Mouse (Mus musculus) intestine, embryonic 16.5 days (tissue): ENCODE data around the gene Fbxw21. TPM values are rescaled to one million over a fixed set of nuclear protein-coding genes. Genes with fewer than 3 reads are reported as not detected.

Experiments
- ATAC-seq: fragments of 200-750 bp; cut with Nextera tagmentation; 2 replicates; pipeline ENCODE4 v1.8.0; 2017; ENCODE audit warnings: moderate TSS enrichment, moderate library complexity
- H3K27ac ChIP-seq: fragments of 300-500 bp; sonication (generic); 2 replicates; pipeline ENCODE4 v1.5.1; 2014; ENCODE audit warnings: mild to moderate bottlenecking, low read length
- H3K27me3 ChIP-seq: fragments of 300-500 bp; sonication (generic); replicated peaks from 2 replicates; pipeline ENCODE4 v1.6.1; 2014; ENCODE audit warnings: low read length, control low read depth, mixed read lengths; ENCODE audit not compliant: control insufficient read depth, insufficient read depth
- H3K36me3 ChIP-seq: fragments of 300-500 bp; sonication (generic); 2 replicates; pipeline ENCODE4 v1.6.1; 2014; ENCODE audit warnings: low read length, control low read depth; ENCODE audit not compliant: control insufficient read depth, insufficient read depth
- H3K4me1 ChIP-seq: fragments of 300-500 bp; sonication (generic); 2 replicates; pipeline ENCODE4 v1.6.1; 2014; ENCODE audit warnings: low read length, control low read depth, mixed read lengths; ENCODE audit not compliant: control insufficient read depth, insufficient read depth
- H3K4me2 ChIP-seq: fragments of 300-500 bp; sonication (generic); 2 replicates; pipeline ENCODE4 v1.6.1; 2014; ENCODE audit warnings: low read depth, low read length, control low read depth
- H3K4me3 ChIP-seq: fragments of 300-500 bp; sonication (generic); 2 replicates; pipeline ENCODE4 v1.5.1; 2014; ENCODE audit warnings: mild to moderate bottlenecking, low read length
- H3K9ac ChIP-seq: fragments of 300-500 bp; sonication (generic); 2 replicates; pipeline ENCODE4 v1.6.1; 2014; ENCODE audit warnings: low read depth, low read length
- H3K9me3 ChIP-seq: fragments of 300-500 bp; sonication (generic); 2 replicates; pipeline ENCODE4 v1.6.1; 2016; ENCODE audit warnings: low read length, control low read depth; ENCODE audit not compliant: control insufficient read depth
- WGBS: fragments of 180-500 bp; shearing (Covaris S2); extraction: QIAGEN DNeasy Blood & Tissue Kit; methylation state at CpG from one replicate; pipeline ENCODE4 v1.1.7; 2014; 5-methylcytosine and 5-hydroxymethylcytosine counted together
- polyA plus RNA-seq: library from polyadenylated mRNA; unstranded; fragments of >200 nt; fragmentation: Nextera tagmentation; extraction: Ambion mirVana; gene quantifications from 2 replicates; pipeline ENCODE4 v1.2.1, GENCODE M21; 2015

Gene Fbxw21
- polyA plus RNA-seq, 1 experiment from 2014 or later: not detected

DNA sequence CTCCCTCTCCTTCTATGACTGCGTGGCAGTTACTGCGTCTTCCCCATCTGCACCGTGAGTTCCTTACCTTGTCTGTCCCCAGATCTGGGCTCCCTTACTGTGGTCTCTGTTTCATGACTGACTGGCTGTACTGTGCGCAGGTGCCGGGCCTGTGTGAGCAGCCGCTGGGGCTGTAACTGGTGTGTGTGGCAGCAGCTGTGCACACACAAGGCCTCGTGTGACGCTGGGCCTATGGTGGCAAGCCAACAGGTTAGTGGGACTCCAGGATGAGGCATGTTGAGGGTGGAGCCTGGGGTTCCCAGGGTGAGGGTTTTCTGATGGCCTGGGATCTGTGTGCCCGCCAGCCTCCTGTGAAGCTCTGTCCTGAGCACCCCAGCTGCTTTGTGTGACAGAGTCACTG lies 57.8 kb downstream of the Fbxw21 start:
- 92% methylated on average over 9 of the region's 9 CpGs for WGBS
- no peak overlapping the region for H3K4me3 ChIP-seq
- H3K9ac ChIP-seq: no peak overlapping the region; the same call in 1 of the 2 replicates
- no peaks in the 10 kb centered on the region for H3K27me3 ChIP-seq
- H3K4me2 ChIP-seq: no peak overlapping the region
- H3K9me3 ChIP-seq: no peaks in the 10 kb centered on the region
- ATAC-seq: no peak
- H3K4me1 ChIP-seq: peaks cover 8% of the 10 kb centered on the region
- no peak overlapping the region for H3K27ac ChIP-seq
- peaks cover 11% of the 10 kb centered on the region; the same call in 1 of the 2 replicates for H3K36me3 ChIP-seq

DNA sequence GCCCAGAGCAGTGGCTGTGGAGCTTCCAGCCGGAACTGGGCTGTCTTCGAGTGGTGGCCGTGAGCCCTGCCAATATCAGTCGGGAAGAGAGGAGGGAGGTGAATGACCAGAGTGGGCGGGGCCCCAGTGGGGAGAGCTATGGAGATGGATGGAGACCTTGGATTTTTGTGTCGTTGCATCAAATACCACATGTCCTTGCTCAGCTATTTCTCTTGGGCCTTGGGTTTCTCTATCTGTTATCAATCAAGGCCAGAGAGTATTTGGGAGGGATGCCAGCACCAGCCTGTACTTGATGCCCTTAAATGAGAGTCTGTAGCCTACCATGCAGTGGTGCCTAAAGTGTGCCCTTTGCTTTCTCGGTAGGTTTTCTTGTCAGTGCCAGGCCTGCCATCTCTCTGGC lies 58.6 kb downstream of the Fbxw21 start:
- Histone ChIP-seq H3K36me3 (peaks cover 4% of the 10 kb centered on the region; the same call in 1 of the 2 replicates), H3K27me3 (no peaks in the 10 kb centered on the region), H3K4me2 (no peak overlapping the region), H3K4me3 (no peak overlapping the region), H3K4me1 (peaks cover 16% of the 10 kb centered on the region), H3K9me3 (no peaks in the 10 kb centered on the region), H3K9ac (no peak overlapping the region), H3K27ac (no peak overlapping the region)
- no peak for ATAC-seq
- WGBS: 74% methylated on average over 7 of the region's 7 CpGs

- Histone ChIP-seq H3K4me2 (no peak overlapping the region), H3K9me3 (no peaks in the 10 kb centered on the region), H3K36me3 (peaks cover 4% of the 10 kb centered on the region; the same call in 1 of the 2 replicates), H3K4me3 (no peak overlapping the region), H3K27me3 (no peaks in the 10 kb centered on the region), H3K9ac (no peak overlapping the region), H3K27ac (no peak overlapping the region), H3K4me1 (peaks cover 24% of the 10 kb centered on the region)
- 90% methylated on average over 3 of the region's 3 CpGs for WGBS
- ATAC-seq: no peak
These were observed 59.3 kb downstream of the Fbxw21 start for GRCm38 (mm10) chr9:109102541-109102940.

GRCm38 (mm10) chr9:109101933-109102445 lies 59.9 kb downstream of the Fbxw21 start:
- Histone ChIP-seq H3K4me2 (no peak overlapping the region), H3K27ac (no peak overlapping the region), H3K27me3 (no peaks in the 10 kb centered on the region), H3K36me3 (peaks cover 4% of the 10 kb centered on the region; the same call in 1 of the 2 replicates), H3K9ac (no peak overlapping the region), H3K9me3 (no peaks in the 10 kb centered on the region), H3K4me3 (no peak overlapping the region), H3K4me1 (peaks cover 29% of the 10 kb centered on the region)
- ATAC-seq: no peak
- 93% methylated on average over 5 of the region's 5 CpGs for WGBS

DNA sequence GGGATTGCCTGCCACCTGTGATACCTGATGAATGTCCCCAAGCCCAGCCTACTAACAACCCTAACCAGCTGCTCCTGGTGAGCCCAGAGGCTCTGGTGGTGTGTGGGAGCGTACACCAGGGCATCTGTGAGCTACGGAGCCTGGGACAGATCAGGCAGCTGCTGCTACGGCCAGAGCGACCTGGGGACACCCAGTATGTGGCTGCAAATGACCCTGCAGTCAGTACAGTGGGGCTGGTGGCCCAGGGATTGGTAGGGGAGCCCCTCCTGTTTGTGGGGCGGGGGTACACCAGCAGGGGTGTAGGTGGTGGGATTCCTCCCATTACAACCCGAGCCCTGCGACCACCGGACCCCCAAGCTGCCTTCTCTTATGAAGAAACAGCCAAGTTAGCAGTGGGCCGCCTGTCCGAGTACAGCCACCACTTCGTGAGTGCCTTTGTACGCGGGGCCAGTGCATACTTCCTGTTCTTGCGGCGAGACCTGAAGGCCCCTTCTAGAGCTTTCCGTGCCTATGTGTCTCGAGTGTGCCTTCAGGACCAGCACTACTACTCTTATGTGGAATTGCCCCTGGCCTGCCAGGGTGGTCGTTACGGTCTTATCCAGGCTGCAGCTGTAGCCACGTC lies 61.4 kb downstream of the Fbxw21 start:
- Histone ChIP-seq H3K27me3 (no peaks in the 10 kb centered on the region), H3K4me1 (peaks cover 38% of the 10 kb centered on the region), H3K4me3 (no peak overlapping the region), H3K9me3 (no peaks in the 10 kb centered on the region), H3K27ac (no peak overlapping the region), H3K4me2 (no peak overlapping the region), H3K9ac (peak overlapping the region; percentile 14; the same call in 1 of the 2 replicates), H3K36me3 (no peaks in the 10 kb centered on the region)
- ATAC-seq: no peak
- 86% methylated on average over 20 of the region's 20 CpGs for WGBS

DNA sequence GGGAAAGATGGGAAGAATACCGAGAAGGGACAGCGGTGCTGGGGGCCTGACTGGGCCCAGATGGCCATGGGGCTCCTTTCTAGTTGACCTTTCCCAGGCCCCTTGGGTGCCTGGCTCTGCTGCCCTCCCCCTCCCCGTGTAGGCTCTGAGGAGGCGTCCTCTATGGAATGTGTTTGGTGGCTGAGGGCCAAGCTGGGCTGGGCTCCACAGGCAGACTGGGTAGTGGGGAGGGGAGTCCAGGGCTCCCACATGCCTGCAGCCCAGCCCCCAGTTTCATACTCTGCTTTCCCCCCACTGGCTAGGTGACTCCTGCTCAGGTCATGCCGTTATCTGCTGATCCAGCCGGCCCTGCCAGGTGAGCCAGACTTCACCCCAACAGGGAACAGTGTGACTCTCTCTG lies 62.9 kb downstream of the Fbxw21 start:
- Histone ChIP-seq H3K9ac (no peak overlapping the region), H3K27me3 (no peaks in the 10 kb centered on the region), H3K9me3 (no peaks in the 10 kb centered on the region), H3K36me3 (no peaks in the 10 kb centered on the region), H3K27ac (peak overlapping the region; percentile 97; the same call in 1 of the 2 replicates), H3K4me1 (peaks cover 41% of the 10 kb centered on the region), H3K4me3 (no peak overlapping the region), H3K4me2 (0 out of 2 replicates have a peak overlapping the region, but pooled peaks have one; percentile 4)
- ATAC-seq: peak; percentile 15; the same call in 1 of the 2 replicates
- 25% methylated on average over 4 of the region's 6 CpGs for WGBS

- H3K4me3 ChIP-seq: peak overlapping the region; percentile 9; the same call in 1 of the 2 replicates
- ATAC-seq: no peak
- peaks cover 46% of the 10 kb centered on the region for H3K4me1 ChIP-seq
- peak overlapping the region; percentile 91; the same call in 1 of the 2 replicates for H3K4me2 ChIP-seq
- peak overlapping the region; percentile 85; the same call in 1 of the 2 replicates for H3K9ac ChIP-seq
- H3K36me3 ChIP-seq: no peaks in the 10 kb centered on the region
- H3K27ac ChIP-seq: peak overlapping the region; percentile 97
- H3K9me3 ChIP-seq: no peaks in the 10 kb centered on the region
- H3K27me3 ChIP-seq: no peaks in the 10 kb centered on the region
- WGBS: 74% methylated on average over 8 of the region's 8 CpGs
These were observed 63.5 kb downstream of the Fbxw21 start for GRCm38 (mm10) chr9:109098366-109098765.

- peak overlapping the region; percentile 91 for H3K4me2 ChIP-seq
- no peaks in the 10 kb centered on the region for H3K36me3 ChIP-seq
- no peak for ATAC-seq
- peak overlapping the region; percentile 97 for H3K27ac ChIP-seq
- H3K4me1 ChIP-seq: peaks cover 46% of the 10 kb centered on the region
- H3K27me3 ChIP-seq: no peaks in the 10 kb centered on the region
- 63% methylated on average over 5 of the region's 5 CpGs for WGBS
- peak overlapping the region; percentile 85 for H3K9ac ChIP-seq
- H3K9me3 ChIP-seq: no peaks in the 10 kb centered on the region
- H3K4me3 ChIP-seq: no peak overlapping the region
These were observed 64.0 kb downstream of the Fbxw21 start for GRCm38 (mm10) chr9:109097831-109098230.

DNA sequence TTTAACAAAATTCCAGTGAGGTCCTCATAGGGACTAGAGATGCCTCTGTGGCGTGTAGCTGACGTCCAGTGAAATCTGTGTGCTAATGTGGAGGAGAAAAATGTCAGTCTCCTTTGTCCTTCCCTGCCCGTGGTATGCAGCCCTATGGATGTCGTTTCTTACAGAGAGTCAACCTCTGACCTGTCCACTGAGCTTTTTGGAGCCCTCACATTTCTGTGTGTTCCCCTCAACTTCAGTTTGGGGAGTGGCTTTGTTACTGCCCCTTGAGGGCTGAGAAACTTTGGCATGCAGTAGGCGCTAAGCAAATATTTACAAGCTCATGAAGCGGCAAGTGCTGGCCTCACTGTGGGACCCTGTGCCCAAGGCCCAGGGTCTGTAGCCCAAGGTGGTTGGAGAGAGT lies 64.5 kb downstream of the Fbxw21 start:
- no peak for ATAC-seq
- H3K27me3 ChIP-seq: no peaks in the 10 kb centered on the region
- H3K4me2 ChIP-seq: peak overlapping the region; percentile 91
- H3K4me1 ChIP-seq: peaks cover 46% of the 10 kb centered on the region
- H3K4me3 ChIP-seq: peak overlapping the region; percentile 70; the same call in 1 of the 2 replicates
- H3K27ac ChIP-seq: peak overlapping the region; percentile 97
- H3K36me3 ChIP-seq: no peaks in the 10 kb centered on the region
- 34% methylated on average over 6 of the region's 6 CpGs for WGBS
- no peaks in the 10 kb centered on the region for H3K9me3 ChIP-seq
- H3K9ac ChIP-seq: peak overlapping the region; percentile 85
